In the genomic region with DNA sequence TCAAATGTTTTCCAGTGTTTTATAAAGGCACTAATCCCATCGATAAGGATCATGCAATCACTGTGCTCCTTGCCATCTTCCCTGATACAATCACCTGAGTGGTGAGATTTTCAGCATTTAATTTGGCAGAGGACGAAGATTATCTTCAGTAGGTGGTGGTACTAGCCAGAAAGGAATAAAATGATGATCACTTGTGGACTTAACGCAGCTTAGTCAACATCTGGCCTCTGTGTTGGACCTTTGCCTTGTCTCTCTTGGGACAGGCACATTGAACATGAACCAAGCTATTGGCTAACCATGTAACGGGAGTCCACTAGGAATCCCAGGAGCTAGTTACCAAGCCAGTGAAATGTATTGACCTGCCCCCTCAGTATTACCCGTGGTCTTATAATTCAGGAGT, we compare ENCODE assay signal across 30 mouse cellular contexts. TPM values are rescaled to one million over a fixed set of nuclear protein-coding genes. Genes with fewer than 3 reads are reported as not detected.
A peak's percentile ranks its signal among the peaks of the same experiment; 100 is the strongest.
DNase-seq lines count a peak whose midpoint lies in the region; ATAC-seq lines count a peak whose summit lies in the region.
"Had no signal": no experiment of that assay in that cellular context is flagged by ENCODE, and none has a peak within 500 bp of the region (broad histone marks: within the 10 kb centered on the region; RNA-seq: fewer than 3 reads in every experiment).

No protein-coding gene starts in this region.

- no peaks in the 10 kb centered on the region for H3K9me3 ChIP-seq in liver, embryonic 16.5 days (replicated peaks; ENCODE audit: control insufficient read depth, low read length)
- H3K9me3 ChIP-seq in liver, embryonic 11.5 days (ENCODE audit: control insufficient read depth, low read length), result no peaks in the 10 kb centered on the region
- H3K9me3 ChIP-seq: embryonic facial prominence, embryonic 10.5 days; embryonic facial prominence, embryonic 13.5 days; forebrain, embryonic 15.5 days; heart, embryonic 12.5 days; heart, embryonic 15.5 days; hindbrain, embryonic 10.5 days; hindbrain, embryonic 13.5 days; intestine, embryonic 15.5 days had no signal

- 61% methylated on average over 5 of the region's 5 CpGs for WGBS in liver, embryonic 16.5 days (ENCODE audit: insufficient replicate concordance)
- 85% methylated on average over 5 of the region's 5 CpGs for WGBS in liver, embryonic 11.5 days

- intact Hi-C loops in gastrocnemius, postnatal 36 days (cut with DNase I), result no loop called here

- DNase-seq in adrenal gland, postnatal 10 days, result peak; percentile 25
- no peak for DNase-seq in adrenal gland, adult 18-20 months (ENCODE audit: low spot score in 2 of 2)
- DNase-seq in gastrocnemius, postnatal 25 days, result peak; percentile 12
- no peak for DNase-seq in gastrocnemius, postnatal 36 days
- no peak for DNase-seq in liver, embryonic 11.5 days (ENCODE audit: low spot score)
- peak; percentile 70 for DNase-seq in gonadal fat pad, adult 2 months (ENCODE audit: low read depth)
- DNase-seq in urinary bladder, postnatal 25 days (ENCODE audit: low spot score), result no peak
- DNase-seq: adrenal gland, adult 2 months; adrenal gland, postnatal 25 days; cerebellum, adult 11-12 months; cerebellum, adult 8-10 months; cerebellum, postnatal 10 days; cerebellum, postnatal 36 days; embryo, embryonic 11 days; heart, postnatal 10 days; heart, postnatal 36 days; kidney, adult 11 months had no signal

- H3K9ac ChIP-seq in liver, embryonic 16.5 days (ENCODE audit: low read depth, low read length), result no peak overlapping the region
- no peak overlapping the region for H3K9ac ChIP-seq in liver, embryonic 11.5 days (ENCODE audit: low read depth, low read length)
- H3K9ac ChIP-seq: embryonic facial prominence, embryonic 13.5 days; forebrain, embryonic 15.5 days; heart, embryonic 12.5 days; heart, embryonic 15.5 days; hindbrain, embryonic 13.5 days; intestine, embryonic 15.5 days had no signal

- H3K27me3 ChIP-seq in liver, embryonic 16.5 days (ENCODE audit: control insufficient read depth, insufficient read depth, low read depth, low read length), result no peaks in the 10 kb centered on the region
- no peaks in the 10 kb centered on the region for H3K27me3 ChIP-seq in liver, embryonic 11.5 days (replicated peaks; ENCODE audit: control insufficient read depth, insufficient read depth, low read length)
- H3K27me3 ChIP-seq: embryonic facial prominence, embryonic 13.5 days; forebrain, embryonic 15.5 days; heart, embryonic 12.5 days; heart, embryonic 15.5 days; hindbrain, embryonic 13.5 days; intestine, embryonic 15.5 days had no signal

- no peaks in the 10 kb centered on the region for H3K4me1 ChIP-seq in liver, embryonic 16.5 days (ENCODE audit: control insufficient read depth, low read depth, low read length)
- H3K4me1 ChIP-seq in liver, embryonic 11.5 days (replicated peaks; ENCODE audit: control insufficient read depth, insufficient read depth, low read length), result no peaks in the 10 kb centered on the region
- H3K4me1 ChIP-seq: embryonic facial prominence, embryonic 10.5 days; embryonic facial prominence, embryonic 13.5 days; forebrain, embryonic 15.5 days; heart, embryonic 12.5 days; heart, embryonic 15.5 days; hindbrain, embryonic 10.5 days; hindbrain, embryonic 13.5 days; intestine, embryonic 15.5 days had no signal

- no peak overlapping the region for H3K4me2 ChIP-seq in liver, embryonic 16.5 days (ENCODE audit: low read depth, low read length)
- H3K4me2 ChIP-seq in liver, embryonic 11.5 days, result no peak overlapping the region
- H3K4me2 ChIP-seq: embryonic facial prominence, embryonic 13.5 days; forebrain, embryonic 15.5 days; heart, embryonic 12.5 days; heart, embryonic 15.5 days; hindbrain, embryonic 13.5 days; intestine, embryonic 15.5 days had no signal

- no peak overlapping the region for H3K27ac ChIP-seq in liver, embryonic 16.5 days (ENCODE audit: low read length)
- no peak overlapping the region for H3K27ac ChIP-seq in liver, embryonic 11.5 days (ENCODE audit: low read depth, low read length)
- H3K27ac ChIP-seq: embryonic facial prominence, embryonic 10.5 days; embryonic facial prominence, embryonic 13.5 days; forebrain, embryonic 15.5 days; heart, embryonic 15.5 days; hindbrain, embryonic 10.5 days; hindbrain, embryonic 13.5 days; intestine, embryonic 15.5 days had no signal

- no peak overlapping the region for H3K4me3 ChIP-seq in liver, embryonic 16.5 days (ENCODE audit: low read depth, low read length)
- H3K4me3 ChIP-seq in liver, embryonic 11.5 days (ENCODE audit: low read depth, low read length), result no peak overlapping the region
- H3K4me3 ChIP-seq: embryonic facial prominence, embryonic 10.5 days; embryonic facial prominence, embryonic 13.5 days; erythroblast, embryonic 14.5 days; forebrain, embryonic 15.5 days; heart, embryonic 12.5 days; heart, embryonic 15.5 days; hindbrain, embryonic 10.5 days; hindbrain, embryonic 13.5 days; intestine, embryonic 15.5 days had no signal

- ATAC-seq in liver, embryonic 16.5 days (ENCODE audit: low read depth), result peak; percentile 37; the same call in 1 of the 2 replicates
- ATAC-seq in liver, embryonic 11.5 days (replicated peaks; ENCODE audit: low FRiP score), result no peak
- ATAC-seq: activated CD4-positive, CD25-positive, alpha-beta regulatory T cell, adult 4 months; forebrain, embryonic 15.5 days; hindbrain, embryonic 16.5 days; intestine, embryonic 15.5 days had no signal

- H3K36me3 ChIP-seq in liver, embryonic 16.5 days (ENCODE audit: control insufficient read depth, insufficient read depth), result no peaks in the 10 kb centered on the region; the same call in 1 of the 2 replicates
- no peaks in the 10 kb centered on the region for H3K36me3 ChIP-seq in liver, embryonic 11.5 days (ENCODE audit: control insufficient read depth, insufficient read depth, low read length)
- H3K36me3 ChIP-seq: forebrain, embryonic 15.5 days; hindbrain, embryonic 13.5 days; intestine, embryonic 15.5 days had no signal

RNA-seq across cellular contexts. Expression of gene Cyp39a1, which starts 17.4 kb away (rescaled TPM):
- 10 to 100 TPM in 1 of 2 experiments, 1 to 10 TPM in 1; 8.0 to 10.9 TPM for total RNA-seq in adrenal gland, postnatal 10 days (2021)
- 1 to 10 TPM; 1.9 to 2.8 TPM for total RNA-seq in adrenal gland, adult 18-20 months (2021)
- total RNA-seq in gastrocnemius, postnatal 25 days (2021), result 1 to 10 TPM; 2.3 to 2.9 TPM
- 1 to 10 TPM; 2.6 to 2.9 TPM for total RNA-seq in gastrocnemius, postnatal 36 days (2021)
- 14.4 and 14.7 TPM in 2 replicates for polyA plus RNA-seq in liver, embryonic 16.5 days (2015; fragmentation: Nextera tagmentation; extraction: Ambion mirVana)
- 4.1 and 4.2 TPM in 2 replicates for polyA plus RNA-seq in liver, embryonic 11.5 days (2014; fragmentation: Nextera tagmentation; extraction: Ambion mirVana)
- 3.0 and 3.5 TPM in 2 replicates for polyA plus RNA-seq in gonadal fat pad, adult 2 months (2012; rRNA removed)
- polyA plus RNA-seq: erythroblast, embryonic 14.5 days had no signal

RNA-seq across cellular contexts. Expression of gene Slc25a27, which starts 17.6 kb away (rescaled TPM):
- 1 to 10 TPM; 3.1 to 6.7 TPM for total RNA-seq in adrenal gland, postnatal 10 days (2021)
- total RNA-seq in adrenal gland, adult 18-20 months (2021), result 1 to 10 TPM; 3.2 to 3.4 TPM
- 1 to 10 TPM; 4.7 to 5.3 TPM for total RNA-seq in gastrocnemius, postnatal 25 days (2021)
- 1 to 10 TPM; 4.8 to 5.6 TPM for total RNA-seq in gastrocnemius, postnatal 36 days (2021)
- 1.1 and 1.4 TPM in 2 replicates for polyA plus RNA-seq in liver, embryonic 16.5 days (2015; fragmentation: Nextera tagmentation; extraction: Ambion mirVana)
- 4.4 and 6.0 TPM in 2 replicates for polyA plus RNA-seq in liver, embryonic 11.5 days (2014; fragmentation: Nextera tagmentation; extraction: Ambion mirVana)
- polyA plus RNA-seq in gonadal fat pad, adult 2 months (2012; rRNA removed), result 3.5 and 4.2 TPM in 2 replicates
- polyA plus RNA-seq: erythroblast, embryonic 14.5 days had no signal

RNA-seq across cellular contexts. Expression of gene Tdrd6, which starts 54.5 kb away (rescaled TPM):
- not detected for total RNA-seq in adrenal gland, postnatal 10 days (2021)
- total RNA-seq in adrenal gland, adult 18-20 months (2021), result not detected
- not detected for total RNA-seq in gastrocnemius, postnatal 25 days (2021)
- not detected for total RNA-seq in gastrocnemius, postnatal 36 days (2021)
- polyA plus RNA-seq in liver, embryonic 16.5 days (2015; fragmentation: Nextera tagmentation; extraction: Ambion mirVana), result 0.08 TPM in 1 of 2 replicates, not detected in the other
- polyA plus RNA-seq in liver, embryonic 11.5 days (2014; fragmentation: Nextera tagmentation; extraction: Ambion mirVana), result 0.15 TPM in 1 of 2 replicates, not detected in the other
- 0.30 and 0.47 TPM in 2 replicates for polyA plus RNA-seq in gonadal fat pad, adult 2 months (2012; rRNA removed)
- total RNA-seq: adrenal gland, adult 2 months; adrenal gland, postnatal 25 days; granulocyte monocyte progenitor cell, adult 5-6 weeks; heart, postnatal 36 days had no signal
- polyA plus RNA-seq: activated CD4-positive, CD25-positive, alpha-beta regulatory T cell, adult 4 months; adrenal gland, adult 2 months; erythroblast, embryonic 14.5 days; heart, embryonic 15.5 days had no signal

Comparison
In these comparisons a context has a peak if more than half of its experiments do, and no peak if none do; other contexts are left out.
1. DNase-seq: peak in adrenal gland, postnatal 10 days (single experiment), gastrocnemius, postnatal 25 days (single experiment) and gonadal fat pad, adult 2 months (single experiment); none in adrenal gland, adult 18-20 months (0 of 2), gastrocnemius, postnatal 36 days (0 of 2), liver, embryonic 11.5 days (single experiment) and urinary bladder, postnatal 25 days (single experiment).